Mouse (Mus musculus): ENCODE measurements around the gene Pcnx3.
A peak's percentile ranks its signal among the peaks of the same experiment; 100 is the strongest.

Gene Pcnx3

DNA sequence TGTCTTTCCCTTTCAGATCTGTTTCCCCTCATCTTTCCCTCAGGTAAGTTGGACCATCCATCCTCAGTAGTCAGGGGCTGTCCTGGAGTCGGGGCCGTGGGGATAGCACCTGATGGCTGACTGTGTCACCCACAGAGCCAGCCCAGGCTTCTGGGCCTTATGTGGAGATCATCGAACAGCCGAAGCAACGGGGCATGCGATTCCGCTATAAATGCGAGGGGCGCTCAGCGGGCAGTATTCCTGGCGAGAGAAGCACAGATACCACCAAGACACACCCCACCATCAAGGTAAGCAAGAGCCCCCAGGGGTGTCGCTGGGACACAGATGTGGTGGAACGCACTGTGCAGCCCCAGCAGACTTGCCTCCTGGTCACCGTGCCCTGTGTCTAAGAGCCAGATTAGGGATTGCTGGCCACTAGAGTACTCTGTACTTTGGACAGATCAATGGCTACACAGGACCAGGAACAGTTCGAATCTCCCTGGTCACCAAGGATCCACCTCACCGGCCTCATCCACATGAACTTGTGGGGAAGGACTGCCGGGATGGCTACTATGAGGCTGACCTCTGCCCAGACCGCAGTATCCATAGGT is 50.2 kb downstream of the Pcnx3 start:
- no peak for DNase-seq

DNA sequence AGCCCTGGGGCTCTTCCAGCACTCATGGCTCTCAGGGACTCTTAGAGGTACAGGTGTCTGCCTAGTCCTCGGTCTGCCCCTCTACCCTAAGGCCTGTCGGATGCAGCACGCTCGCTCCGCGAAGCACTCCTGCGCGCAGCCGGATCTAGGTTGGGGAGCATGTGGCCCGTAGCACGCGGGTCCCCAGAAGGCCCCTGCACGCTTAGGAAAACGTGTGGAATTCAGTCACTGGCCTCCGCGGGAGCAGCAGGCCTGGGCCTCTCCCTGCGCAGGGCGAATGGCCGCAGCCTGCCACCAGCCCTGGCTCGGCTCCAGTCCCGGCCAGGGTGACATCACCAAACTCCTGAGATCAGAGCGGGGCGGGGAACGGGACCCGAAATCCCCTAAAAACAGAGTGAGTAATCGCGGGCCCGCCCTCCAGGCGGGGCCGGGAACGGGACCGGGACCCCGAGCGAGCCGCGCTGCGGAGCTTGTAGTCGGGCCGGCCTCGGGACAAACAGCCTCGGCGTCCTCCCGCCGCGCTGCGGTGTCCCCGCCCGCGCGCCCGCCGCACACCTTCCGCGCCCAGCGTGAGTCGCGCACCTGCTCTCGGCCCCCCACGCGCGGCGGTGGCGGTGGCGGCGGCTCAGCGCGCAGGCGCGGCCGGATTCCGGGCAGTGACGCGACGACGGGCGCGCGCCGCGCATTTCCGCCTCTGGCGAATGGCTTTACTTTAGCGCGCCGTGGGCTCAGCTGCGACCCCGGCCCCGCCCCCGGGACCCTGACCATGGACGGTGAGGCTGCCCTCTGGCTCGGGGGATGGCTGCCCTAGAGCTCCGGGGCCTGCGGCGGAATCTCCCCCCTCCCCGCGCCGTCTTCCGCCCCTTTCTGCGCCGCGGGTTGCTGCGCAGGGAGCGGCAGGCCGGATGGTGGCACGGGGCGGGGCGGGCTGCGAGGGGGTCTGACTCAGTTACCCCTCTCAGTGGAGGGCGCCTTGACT is 51.4 kb downstream of the Pcnx3 start, which contains the start of gene Rela:
Gene Rela (plus strand): TSS at position 415 of the 979 bp plus-strand sequence.
- peak; percentile 88 to 90 for DNase-seq

GRCm38 (mm10) chr19:5636571-5637041 is 52.1 kb downstream of the Pcnx3 start:
- peak; percentile 38 to 53 for DNase-seq

DNA sequence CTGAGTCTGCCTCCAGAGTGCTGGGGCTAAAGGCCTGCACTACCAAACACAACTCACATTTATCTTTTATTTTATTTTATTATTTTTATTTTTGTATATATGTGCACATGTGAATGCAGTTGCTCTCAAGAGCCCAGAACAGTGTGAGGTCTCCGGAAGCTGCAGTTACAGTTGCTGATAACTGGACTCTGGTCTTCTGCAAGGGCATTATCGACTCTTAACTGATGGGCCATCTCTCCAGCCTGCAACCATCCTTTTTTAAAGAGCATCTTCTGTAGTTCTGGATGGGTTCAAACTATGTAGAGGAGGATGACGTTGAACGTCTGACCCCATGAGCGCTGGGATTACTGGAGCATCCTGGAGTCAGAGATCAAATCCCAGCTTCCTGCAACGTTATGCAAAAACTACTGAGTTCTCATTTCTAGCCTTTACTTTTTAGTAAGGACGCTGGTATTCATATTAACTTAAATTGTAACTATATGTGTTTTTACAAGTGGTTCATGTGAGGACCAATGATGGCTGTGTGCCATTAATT is 52.6 kb downstream of the Pcnx3 start:
- no peak for DNase-seq

DNA sequence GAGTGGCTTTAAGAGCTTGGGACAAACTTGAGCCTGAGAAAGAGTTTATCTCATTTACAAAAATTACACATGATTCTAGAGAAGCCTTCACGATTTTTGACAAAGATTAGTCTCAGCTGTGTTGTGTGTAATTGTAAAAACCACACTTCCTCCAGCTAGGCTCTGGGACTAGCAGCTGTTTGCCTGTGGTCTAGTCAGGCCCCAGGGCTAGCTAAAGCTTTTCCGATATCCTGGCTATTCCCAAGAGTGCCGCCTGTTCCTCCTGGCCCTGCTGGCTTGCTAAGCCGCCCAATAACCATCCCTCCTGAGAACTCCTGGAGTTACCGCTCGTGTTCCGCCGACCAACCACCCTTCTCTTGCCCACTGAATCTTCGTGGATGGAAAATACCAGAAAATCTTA is 56.6 kb downstream of the Pcnx3 start:
- DNase-seq, result no peak

DNA sequence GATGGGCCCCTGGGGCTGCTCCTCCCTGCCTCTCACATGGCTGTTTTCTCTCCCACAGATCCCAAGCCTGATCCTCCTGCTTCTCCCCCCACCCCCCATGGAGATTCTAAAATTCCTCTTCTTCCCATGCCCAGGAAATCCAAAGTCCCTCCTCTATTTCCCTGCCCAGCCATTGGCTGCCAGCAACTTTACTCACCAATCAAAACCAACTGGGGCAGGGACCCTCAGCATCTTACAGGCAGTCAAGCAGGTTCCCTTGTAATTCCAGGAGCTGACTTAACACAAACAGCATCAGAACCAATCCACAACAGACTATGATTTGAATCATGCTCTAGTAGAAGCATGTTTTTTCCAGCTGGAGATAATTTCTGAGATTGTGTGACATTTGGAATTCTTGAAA is 58.8 kb downstream of the Pcnx3 start:
- no peak for DNase-seq

DNA sequence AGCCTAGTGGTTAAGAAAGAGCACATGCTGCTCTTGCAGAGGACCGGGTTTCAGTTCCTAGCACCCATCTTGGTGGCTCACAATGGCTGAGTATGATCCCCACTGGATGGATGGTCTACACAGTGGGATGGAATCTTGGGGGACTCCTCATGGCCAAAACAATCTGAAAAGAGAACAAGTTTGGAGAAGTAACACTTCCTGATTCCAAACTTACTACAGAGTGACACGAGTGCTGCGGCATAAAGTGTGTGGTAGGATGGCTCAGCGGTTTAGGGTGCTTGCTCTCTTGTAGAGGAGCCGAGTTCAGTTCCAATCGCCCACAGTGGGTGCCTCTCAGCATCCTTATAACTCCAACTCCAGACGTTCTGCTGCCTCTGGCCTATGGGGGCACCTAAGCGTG is 63.4 kb downstream of the Pcnx3 start:
- no peak for DNase-seq

- DNase-seq, result no peak
Measured at GRCm38 (mm10) chr19:5621884-5622283, 66.8 kb downstream of the Pcnx3 start.

- DNase-seq, result no peak
Measured at GRCm38 (mm10) chr19:5620007-5620406, 68.7 kb downstream of the Pcnx3 start.

GRCm38 (mm10) chr19:5614953-5615352 is 73.8 kb downstream of the Pcnx3 start:
- no peak for DNase-seq
